Mouse (Mus musculus): ENCODE results near the gene Ergic1.

- no peak for TF ChIP-seq CTCF (IDR thresholded peaks at IDR 0.05; ENCODE audit: low read depth)
- TF ChIP-seq EP300 (IDR thresholded peaks at IDR 0.05; ENCODE audit: low read depth), result no peak
Measured at GRCm38 (mm10) chr17:26515675-26516074, 45.6 kb upstream of the Ergic1 start.
